Mouse (Mus musculus): ENCODE data around the gene Mllt6. TPM values are rescaled to one million over a fixed set of nuclear protein-coding genes. Genes with fewer than 3 reads are reported as not detected.
A peak's percentile ranks its signal among the peaks of the same experiment; 100 is the strongest.

Mllt6 gene
- total and polyA plus RNA-seq, 3 experiments: 24.3 to 55.6 (median 43.0) TPM

DNA sequence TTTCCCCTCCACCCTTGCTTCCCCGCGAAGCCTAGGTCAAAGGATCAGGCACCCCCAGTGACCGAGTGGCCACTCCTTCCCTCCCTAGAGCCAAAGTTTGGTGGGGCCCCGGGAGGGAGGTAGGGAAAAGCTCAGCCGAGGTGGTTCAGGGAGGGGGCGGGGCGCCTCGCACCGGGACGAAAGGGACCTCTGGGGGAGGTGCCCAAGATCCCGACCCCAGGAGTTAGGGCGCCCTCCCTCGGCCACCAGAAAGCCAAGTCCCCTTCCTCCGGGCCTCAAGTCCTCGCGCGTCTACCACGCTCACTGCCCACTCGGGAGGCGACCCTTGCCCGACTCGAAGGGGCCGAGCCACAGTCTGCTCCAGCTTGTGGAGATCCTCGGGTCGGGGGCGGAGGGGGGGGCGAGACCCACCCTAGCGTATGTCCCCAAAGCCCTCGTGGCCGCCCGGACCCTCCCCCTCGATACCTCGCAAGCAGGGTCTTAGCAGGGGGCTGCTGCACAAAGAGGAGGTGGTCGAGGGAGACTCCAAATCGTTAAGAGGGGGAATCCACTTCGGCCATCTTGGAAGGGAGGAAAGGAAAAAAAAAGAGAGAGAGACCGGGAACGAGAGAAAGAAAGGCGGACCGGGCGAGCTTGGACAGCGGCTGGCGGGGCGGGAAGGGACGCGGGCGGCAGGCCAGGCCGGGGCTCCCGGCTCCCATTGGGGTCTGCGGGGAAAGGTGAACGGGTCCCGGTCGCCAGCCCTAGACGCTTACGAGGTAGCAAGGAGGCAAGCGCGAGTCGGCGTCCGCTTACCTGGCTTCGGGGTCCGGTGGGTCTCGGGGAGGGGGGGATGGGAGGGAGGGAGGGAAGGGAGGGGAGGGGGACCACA lies 35.8 kb downstream of the Mllt6 start (continued):
- TF ChIP-seq EP300 (IDR thresholded peaks at IDR 0.05; ENCODE audit: low read length) (no peak), ZNF384 (IDR thresholded peaks at IDR 0.05; ENCODE audit: low read depth, low read length) (no peak; the same call in 1 of the 2 replicates), SMC3 (IDR thresholded peaks at IDR 0.05; ENCODE audit: low read depth, low read length) (peak; percentile 45; the same call in 1 of the 2 replicates), SIN3A (IDR thresholded peaks at IDR 0.05; ENCODE audit: low read length) (peak; percentile 21; the same call in 1 of the 2 replicates), CHD2 (IDR thresholded peaks at IDR 0.05; ENCODE audit: low read length) (peak; percentile 75; the same call in 1 of the 2 replicates), USF2 (conservative IDR thresholded peaks at IDR 0.05; ENCODE audit: low read depth, low read length) (no peak), ZKSCAN1 (IDR thresholded peaks at IDR 0.05; ENCODE audit: borderline replicate concordance, low read depth, low read length) (no peak), RCOR1 (conservative IDR thresholded peaks at IDR 0.05; ENCODE audit: low read depth, low read length) (no peak), CHD1 (IDR thresholded peaks at IDR 0.05; ENCODE audit: low read depth, low read length) (no peak), MAZ (IDR thresholded peaks at IDR 0.05; ENCODE audit: low read depth, low read length) (no peak; the same call in 1 of the 2 replicates), E2F4 (IDR thresholded peaks at IDR 0.05; ENCODE audit: insufficient replicate concordance, low read depth, low read length) (no peak), TBP (conservative IDR thresholded peaks at IDR 0.05; ENCODE audit: low read depth, low read length) (no peak), JUND (conservative IDR thresholded peaks at IDR 0.05; ENCODE audit: low read depth, low read length) (no peak), POLR2AphosphoS2 (IDR thresholded peaks at IDR 0.05; ENCODE audit: low read depth, low read length) (no peak), HCFC1 (IDR thresholded peaks at IDR 0.05; ENCODE audit: low read depth, low read length) (no peak; the same call in 1 of the 2 replicates), UBTF (IDR thresholded peaks at IDR 0.05; ENCODE audit: low read depth, low read length) (peak; percentile 88), ELF1 (IDR thresholded peaks at IDR 0.05; ENCODE audit: low read depth, low read length) (no peak), USF1 (IDR thresholded peaks at IDR 0.05; ENCODE audit: low read depth, low read length) (no peak), IRF4 (IDR thresholded peaks at IDR 0.05; ENCODE audit: low read depth, low read length) (peak; percentile 31; the same call in 1 of the 2 replicates)

GRCm38 (mm10) chr11:97699626-97700002 lies 36.4 kb downstream of the Mllt6 start:
- peaks cover 21% of the 10 kb centered on the region for H3K27me3 ChIP-seq (replicated peaks)
- peaks cover 2 to 13% of the 10 kb centered on the region in 2 experiments for H3K36me3 ChIP-seq (replicated peaks in 1 of 2; ENCODE audit: control insufficient read depth in 1 of 2, insufficient read depth in 1 of 2, low read length in 1 of 2)
- dilution Hi-C loops (cut with MboI; ENCODE audit: extremely low pct_ligation_motif_present, extremely low pct_unique_long_range_greater_than_20kb, low sequenced_read_pairs) (no loop called here), in situ Hi-C loops (cut with MboI; ENCODE audit: low pct_ligation_motif_present, low pct_unique_long_range_greater_than_20kb, low sequenced_read_pairs) (loop anchor here (5.0 kb wide), 2 partner anchors 38 to 67 kb away; no protein-coding TSS in a partner anchor)
- peak overlapping the region; percentile 66 to 71 (median 71) for H3K4me3 ChIP-seq (replicated peaks in 1 of 3; ENCODE audit: low read depth in 2 of 3, low read length in 2 of 3, poor library complexity in 1 of 3)
- H3K4me2 ChIP-seq (ENCODE audit: insufficient read depth, low read depth, poor library complexity, severe bottlenecking): peak overlapping the region; percentile 46
- peak; percentile 76 for DNase-seq (ENCODE audit: extremely low read depth)
- H3K27ac ChIP-seq (ENCODE audit: insufficient read depth, low read depth): peak overlapping the region; percentile 69
- H3K9me3 ChIP-seq (replicated peaks; ENCODE audit: low read length): no peaks in the 10 kb centered on the region
- H3K79me2 ChIP-seq (replicated peaks; ENCODE audit: control insufficient read depth, extremely low read depth, insufficient read depth, poor library complexity, severe bottlenecking): peaks cover 14% of the 10 kb centered on the region
- H3K9ac ChIP-seq (ENCODE audit: insufficient read depth, low read depth): peak overlapping the region; percentile 84
- TF ChIP-seq BHLHE40 (IDR thresholded peaks at IDR 0.05; ENCODE audit: low read depth, low read length) (peak; percentile 74), CHD2 (IDR thresholded peaks at IDR 0.05; ENCODE audit: low read length) (0 out of 2 replicates have a peak, but pooled peaks have one; percentile 39), KAT2A (IDR thresholded peaks at IDR 0.05; ENCODE audit: insufficient replicate concordance, low read length) (no peak), MAX (IDR thresholded peaks at IDR 0.05; ENCODE audit: low read length) (peak; percentile 57; the same call in 1 of the 2 replicates), MAZ (IDR thresholded peaks at IDR 0.05; ENCODE audit: low read depth, low read length) (peak; percentile 47), MXI1 (IDR thresholded peaks at IDR 0.05; ENCODE audit: low read depth, low read length) (no peak), USF1 (IDR thresholded peaks at IDR 0.05; ENCODE audit: low read depth, low read length) (peak; percentile 89), USF2 (conservative IDR thresholded peaks at IDR 0.05; ENCODE audit: low read depth, low read length) (peak; percentile 84)
- H3K4me1 ChIP-seq (ENCODE audit: control insufficient read depth in 1 of 2, insufficient read depth in 2 of 2): peaks cover 9 to 45% of the 10 kb centered on the region in 2 experiments
